Mouse (Mus musculus) bone marrow, adult 2 months (tissue): ENCODE measurements around the gene Iqsec3.

Source experiments
- CTCF ChIP-seq: fragments of 200-500 bp; IDR thresholded peaks from 2 replicates; pipeline ENCODE4 v1.5.1; 2011; ENCODE audit warnings: low read length, control low read depth; ENCODE audit not compliant: control insufficient read depth, insufficient read depth
- POLR2A ChIP-seq: fragments of 200-500 bp; IDR thresholded peaks from 2 replicates; pipeline ENCODE4 v1.6.1; 2011; ENCODE audit warnings: low read depth, mild to moderate bottlenecking, control low read depth, low read length, borderline replicate concordance; ENCODE audit not compliant: control insufficient read depth

DNA sequence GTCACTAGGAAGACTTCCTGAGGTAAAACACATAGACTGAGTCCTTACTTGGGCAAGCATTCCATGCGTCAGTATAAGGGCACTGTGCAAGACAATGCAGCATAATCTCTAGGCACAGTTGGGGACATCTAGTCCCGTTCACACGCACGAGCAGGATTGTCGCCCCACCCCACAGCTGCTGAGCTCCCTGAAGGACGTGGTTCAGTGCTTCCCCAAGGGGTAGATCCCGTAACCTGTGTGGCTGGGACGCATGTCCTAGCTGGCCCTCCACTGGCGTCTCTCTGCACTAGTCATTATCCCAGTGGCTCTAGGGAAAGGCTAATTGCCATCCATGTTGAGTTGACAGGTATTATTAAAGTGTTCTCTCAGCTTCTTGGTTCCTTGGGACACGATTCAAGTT, 91.4 kb downstream of the Iqsec3 start:
- TF ChIP-seq CTCF (no peak), POLR2A (no peak)
